Mouse (Mus musculus) embryonic fibroblast, embryonic 13.5 days (primary cell): ENCODE data around the gene Irx6. TPM values are rescaled to one million over a fixed set of nuclear protein-coding genes. Genes with fewer than 3 reads are reported as not detected.

Source experiments
- H3K27ac ChIP-seq: 2 replicates; pipeline ENCODE4 v1.5.1; 2012; ENCODE audit warnings: low read length, control low read depth, inconsistent platforms; ENCODE audit not compliant: insufficient read depth
- H3K4me1 ChIP-seq: 2 replicates; pipeline ENCODE4 v1.6.1; 2011; ENCODE audit warnings: low read length; ENCODE audit not compliant: control insufficient read depth, insufficient read depth
- H3K4me3 ChIP-seq: 2 replicates; pipeline ENCODE4 v1.5.1; 2011; ENCODE audit warnings: mild to moderate bottlenecking, control low read depth, low read length; ENCODE audit not compliant: insufficient read depth
- CTCF ChIP-seq: IDR thresholded peaks from 2 replicates; pipeline ENCODE4 v1.5.1; 2011; ENCODE audit warnings: mild to moderate bottlenecking, control low read depth, low read length, moderate library complexity, borderline replicate concordance; ENCODE audit not compliant: insufficient read depth
- POLR2A ChIP-seq: IDR thresholded peaks from 2 replicates; pipeline ENCODE4 v1.6.1; 2011; ENCODE audit warnings: low read depth, mild to moderate bottlenecking, control low read depth, low read length, moderate library complexity
- polyA plus RNA-seq: library from polyadenylated mRNA; stranded (reverse); fragments of >200 nt; gene quantifications from 2 replicates; pipeline ENCODE4 v1.2.4, GENCODE M21; 2011; ENCODE audit warnings: low read depth; ENCODE audit not compliant: missing spikeins, insufficient read length

Irx6 gene
- polyA plus RNA-seq, 1 experiment, result not detected

DNA sequence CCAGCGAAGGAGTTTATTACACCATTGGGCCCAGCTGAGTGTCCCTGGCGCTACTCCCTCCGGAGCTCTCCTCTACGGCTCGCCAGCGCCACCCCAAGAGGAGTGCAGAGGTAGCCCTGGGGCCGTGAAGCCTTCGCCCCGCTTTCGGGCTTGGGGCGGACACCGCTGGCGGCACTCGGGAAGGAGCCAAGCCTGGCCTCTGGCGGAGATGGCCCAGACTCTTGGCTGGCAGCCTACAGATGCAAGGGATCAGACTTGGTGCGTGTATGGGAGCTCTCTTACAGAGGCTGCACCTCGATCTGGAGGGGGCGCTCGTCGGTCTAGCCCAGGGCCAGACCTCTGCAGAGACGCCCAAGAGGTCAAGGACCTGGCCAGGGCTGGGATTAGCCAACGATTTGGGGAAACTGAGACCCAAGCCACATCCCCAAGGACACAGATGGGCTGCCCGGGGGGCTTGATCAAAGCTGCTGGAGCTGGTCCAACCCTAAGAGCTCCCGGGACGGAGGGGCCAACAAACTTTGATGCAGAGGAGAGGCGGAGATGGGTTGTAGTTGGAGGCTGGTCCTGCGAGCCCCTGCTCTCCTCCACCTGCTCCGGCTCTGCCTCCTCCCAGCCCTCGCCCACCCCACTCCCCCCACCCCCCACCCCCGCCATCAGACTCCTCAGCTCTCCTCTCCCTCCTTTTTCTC is 389 bp upstream of the Irx6 start:
- H3K4me1 ChIP-seq, result no peaks in the 10 kb centered on the region; the same call in 1 of the 2 replicates

DNA sequence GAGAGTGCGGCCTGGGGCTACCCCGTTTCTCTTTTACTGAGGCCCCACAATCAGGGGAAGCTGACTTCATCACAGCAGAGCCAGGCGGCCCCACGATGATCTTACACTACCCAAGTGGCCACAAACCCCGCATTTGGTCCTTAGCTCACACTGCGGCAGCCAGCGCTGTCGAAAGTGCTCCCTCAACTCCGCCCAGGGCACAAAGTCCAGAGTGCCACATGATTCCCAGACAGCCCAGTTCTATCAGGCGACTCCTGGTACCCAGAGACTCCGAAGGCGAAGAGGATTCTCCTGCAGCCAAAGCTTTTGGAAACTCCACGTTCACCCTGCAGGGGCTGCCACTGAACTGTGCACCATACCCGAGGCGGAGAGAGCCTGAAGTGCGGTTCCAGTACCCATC is 4.3 kb downstream of the Irx6 start:
- Histone ChIP-seq H3K4me1 (no peaks in the 10 kb centered on the region; the same call in 1 of the 2 replicates), H3K27ac (no peak overlapping the region), H3K4me3 (no peak overlapping the region)
- TF ChIP-seq CTCF, result no peak
- no peak for TF ChIP-seq POLR2A

More for the DNA sequence above, 389 bp upstream of the Irx6 start:
- no peak overlapping the region for H3K27ac ChIP-seq
- TF ChIP-seq CTCF (0 out of 2 replicates have a peak, but pooled peaks have one; percentile 9), POLR2A (no peak)
- H3K4me3 ChIP-seq, result peak overlapping the region; percentile 28

DNA sequence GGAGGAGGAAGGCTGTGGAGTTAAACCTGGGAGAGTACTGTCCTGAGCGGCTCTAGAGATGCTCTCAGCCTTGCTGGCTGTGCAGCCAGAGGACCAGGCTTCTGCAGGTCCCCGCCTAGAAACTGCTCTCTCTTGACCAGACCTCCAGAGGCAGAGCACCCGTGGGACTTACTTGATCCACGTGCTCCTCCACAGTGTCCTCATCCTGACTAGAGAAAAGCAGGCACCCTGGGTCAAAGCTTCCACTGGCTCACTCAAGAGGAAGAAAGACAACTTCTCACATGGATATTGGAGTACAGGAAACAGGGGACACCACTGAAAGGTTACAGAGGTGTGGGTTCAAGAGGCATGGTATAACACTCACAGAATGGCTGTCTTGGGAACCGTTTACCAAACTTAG is 23.3 kb downstream of the Irx6 start:
- Histone ChIP-seq H3K4me1 (0 out of 2 replicates have a peak, but pooled peaks cover 3% of the 10 kb centered on the region), H3K27ac (no peak overlapping the region), H3K4me3 (no peak overlapping the region)
- TF ChIP-seq POLR2A (no peak), CTCF (no peak)

DNA sequence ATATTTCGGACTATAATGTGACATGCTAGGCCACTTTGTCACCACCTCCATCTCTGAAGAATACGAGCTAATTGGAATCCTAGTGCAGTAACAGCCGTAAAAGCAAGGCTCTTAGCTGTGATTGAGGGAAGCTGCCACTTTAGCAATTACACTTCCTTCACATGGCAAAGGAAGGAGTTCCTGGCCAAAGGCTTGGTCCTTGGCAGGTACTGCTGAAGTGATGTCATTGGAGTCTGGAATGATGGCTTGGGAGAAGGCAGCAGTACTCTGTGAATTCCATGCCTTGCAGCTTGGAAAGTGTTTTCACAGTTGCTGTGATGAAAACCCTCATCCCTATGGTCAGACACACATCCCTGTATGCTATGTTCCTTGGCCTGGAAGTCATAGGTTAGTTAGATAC is 24.3 kb downstream of the Irx6 start:
- Histone ChIP-seq H3K4me1 (0 out of 2 replicates have a peak, but pooled peaks cover 3% of the 10 kb centered on the region), H3K4me3 (no peak overlapping the region), H3K27ac (no peak overlapping the region)
- no peak for TF ChIP-seq CTCF
- TF ChIP-seq POLR2A, result no peak

DNA sequence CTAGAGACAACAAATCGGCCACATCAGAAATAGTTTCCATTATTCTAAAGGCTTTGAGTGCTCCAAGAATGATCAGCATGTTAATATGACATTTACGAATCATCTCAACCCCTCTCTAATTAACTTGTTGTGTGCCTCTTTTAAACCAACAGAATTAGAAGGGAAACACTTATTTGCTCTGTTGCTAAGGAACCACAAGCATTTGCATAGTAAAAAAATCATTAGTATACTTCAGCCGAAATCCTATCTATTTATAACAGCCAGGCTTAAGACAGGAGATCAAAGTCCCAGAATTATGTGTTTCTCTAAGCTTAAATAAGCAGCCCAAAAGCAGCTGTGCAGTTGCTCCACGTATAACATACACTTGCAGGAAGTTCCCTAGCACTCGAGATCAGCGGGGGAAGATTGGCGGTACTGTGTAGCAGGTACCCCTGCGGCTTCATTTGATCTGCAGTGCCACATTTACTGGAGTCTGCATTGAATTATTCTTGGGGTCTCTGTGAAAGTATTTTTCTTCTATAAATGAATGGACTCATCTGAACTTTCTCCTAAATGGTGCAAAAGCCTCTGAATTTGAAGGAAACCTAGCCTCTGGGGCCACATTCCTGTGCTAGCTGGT is 25.9 kb downstream of the Irx6 start:
- Histone ChIP-seq H3K4me3 (no peak overlapping the region), H3K27ac (no peak overlapping the region), H3K4me1 (0 out of 2 replicates have a peak, but pooled peaks cover 7% of the 10 kb centered on the region)
- TF ChIP-seq POLR2A (no peak), CTCF (no peak)

DNA sequence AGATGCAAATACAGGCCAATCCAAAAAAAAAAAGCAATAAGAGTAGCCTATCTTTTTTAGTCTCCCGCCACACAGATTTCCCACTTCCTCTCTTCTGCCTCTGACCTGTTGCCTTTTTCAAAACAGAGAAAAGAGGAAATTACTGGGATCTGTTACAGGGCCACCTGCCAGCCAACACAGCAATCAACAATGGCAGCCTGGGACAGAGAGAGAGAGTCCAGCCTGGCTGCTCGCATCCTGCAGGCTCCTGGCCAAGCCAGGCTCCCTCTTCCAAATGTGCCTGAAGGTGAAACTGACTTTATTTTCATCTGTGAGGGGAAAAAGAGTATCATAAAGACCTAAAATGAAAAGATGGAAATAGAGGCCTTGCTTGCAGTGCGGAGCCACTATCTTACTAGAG is 29.3 kb downstream of the Irx6 start:
- Histone ChIP-seq H3K27ac (no peak overlapping the region), H3K4me3 (no peak overlapping the region), H3K4me1 (peaks cover 12% of the 10 kb centered on the region)
- TF ChIP-seq CTCF (no peak), POLR2A (no peak)

DNA sequence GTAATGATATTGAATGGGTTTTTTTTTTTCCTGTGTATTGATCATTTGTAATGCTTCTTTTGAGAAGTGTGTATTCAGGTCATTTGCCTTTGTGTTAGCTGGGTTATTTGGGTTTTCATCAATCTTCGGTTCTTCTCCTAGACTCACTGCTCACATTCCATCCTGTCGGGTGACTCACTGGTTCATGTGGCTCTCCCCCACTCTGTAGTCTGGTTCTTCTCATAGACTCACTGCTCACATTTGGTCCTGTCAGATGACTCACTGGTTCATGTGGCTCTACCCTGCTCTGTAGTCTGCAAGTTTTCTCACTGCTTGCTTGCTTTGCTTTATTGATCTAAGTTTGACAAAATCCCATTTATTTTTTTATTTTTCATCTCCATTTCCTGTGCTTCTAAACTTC is 32.2 kb downstream of the Irx6 start:
- H3K4me3 ChIP-seq, result no peak overlapping the region
- H3K27ac ChIP-seq, result peak overlapping the region; percentile 84
- TF ChIP-seq CTCF (no peak), POLR2A (no peak; the same call in 1 of the 2 replicates)
- peaks cover 11% of the 10 kb centered on the region for H3K4me1 ChIP-seq

DNA sequence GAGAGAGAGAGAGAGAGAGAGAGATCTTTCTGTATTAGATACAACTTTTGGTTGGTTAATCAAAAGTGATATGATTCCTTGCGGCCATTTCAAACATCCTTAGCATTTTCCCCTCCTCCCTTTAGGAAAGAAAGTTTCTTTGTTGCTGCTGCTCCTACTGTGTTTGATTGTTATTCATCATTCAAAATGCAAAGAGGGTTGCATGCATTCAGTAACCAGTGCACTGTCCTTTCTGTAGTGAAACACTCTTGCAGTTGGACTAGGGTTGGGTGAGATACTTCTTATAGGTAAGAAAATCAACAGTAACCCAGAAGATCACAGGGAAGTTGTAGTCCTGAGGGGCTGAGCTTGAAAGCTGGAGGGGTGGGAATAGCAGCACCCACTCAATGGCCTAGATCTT is 39.2 kb downstream of the Irx6 start:
- Histone ChIP-seq H3K27ac (no peak overlapping the region), H3K4me1 (no peaks in the 10 kb centered on the region), H3K4me3 (no peak overlapping the region)
- TF ChIP-seq POLR2A, result no peak
- no peak for TF ChIP-seq CTCF

DNA sequence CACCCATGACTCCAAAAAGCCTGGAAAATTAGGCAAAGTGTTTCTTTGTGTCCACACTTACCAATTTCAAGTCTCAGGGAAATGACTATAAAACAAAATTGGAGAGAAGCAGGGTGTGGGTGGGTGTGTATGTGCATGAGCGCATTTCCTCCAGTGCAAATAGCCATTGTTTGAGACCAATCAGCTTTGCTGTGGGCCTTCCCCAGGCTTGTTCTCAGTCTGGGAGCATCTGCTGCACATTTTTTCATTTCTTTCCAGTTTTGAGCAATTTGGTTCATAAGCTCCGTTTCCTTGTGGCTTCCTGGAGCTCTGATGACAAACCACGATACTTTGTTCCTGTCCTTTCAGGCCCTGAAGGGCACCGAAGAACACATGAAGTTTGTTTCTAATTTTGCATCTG is 43.3 kb downstream of the Irx6 start:
- TF ChIP-seq CTCF, result no peak
- H3K4me1 ChIP-seq, result peaks cover 2% of the 10 kb centered on the region

DNA sequence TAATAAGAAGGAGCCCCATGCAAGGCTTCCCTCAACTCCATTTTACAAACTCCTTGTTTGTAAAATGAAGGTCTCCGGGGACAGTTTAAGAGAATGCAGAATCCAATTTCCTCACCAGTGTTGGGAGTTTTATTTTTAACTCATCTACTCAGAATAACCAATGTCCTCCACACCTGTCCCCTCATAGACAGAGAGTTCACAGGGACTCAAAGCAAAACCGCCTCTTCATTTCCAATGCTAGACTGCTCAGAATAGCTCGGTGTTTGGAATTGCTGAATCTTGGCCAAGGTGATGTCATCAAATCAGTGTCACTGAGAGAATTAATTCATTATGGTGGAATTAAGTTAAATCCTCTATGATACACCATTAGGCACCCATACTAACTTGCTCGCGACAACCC is 44.0 kb downstream of the Irx6 start:
- H3K4me3 ChIP-seq, result no peak overlapping the region
- H3K4me1 ChIP-seq, result peaks cover 2% of the 10 kb centered on the region
- no peak for TF ChIP-seq CTCF
- no peak for TF ChIP-seq POLR2A
- H3K27ac ChIP-seq, result no peak overlapping the region

More for the DNA sequence above, 43.3 kb downstream of the Irx6 start:
- Histone ChIP-seq H3K27ac (no peak overlapping the region), H3K4me3 (no peak overlapping the region)
